Mouse (Mus musculus): ENCODE data around the gene Usp34. TPM values are rescaled to one million over a fixed set of nuclear protein-coding genes. Genes with fewer than 3 reads are reported as not detected.

Gene Usp34
- 7.3 and 7.4 TPM in 2 replicates for polyA plus RNA-seq (2012; rRNA removed)

GRCm38 (mm10) chr11:23306764-23307565 lies at the start of gene Usp34:
Gene Usp34, plus strand, starts transcription at chr11:23306895.

GRCm38 (mm10) chr11:23497718-23498509 lies 191.2 kb downstream of the Usp34 start, which contains the start of gene Ahsa2:
Gene Ahsa2, minus strand, starts transcription at chr11:23498030.

GRCm38 (mm10) chr11:23520473-23521205 lies 213.9 kb downstream of the Usp34 start, which contains the start of gene 1700093K21Rik:
Gene 1700093K21Rik, minus strand, starts transcription at chr11:23521155.

Other genes with a start within 250 kb of the Usp34 start
- gene Xpo1, start 50.9 kb upstream of the Usp34 start, polyA plus RNA-seq (2012; rRNA removed), result 16.0 and 17.2 TPM in 2 replicates
- 18.4 and 20.3 TPM in 2 replicates for gene Ahsa2, start 191.1 kb downstream of the Usp34 start, polyA plus RNA-seq (2012; rRNA removed)
- 0.03 TPM in 1 of 2 replicates, not detected in the other for gene 1700093K21Rik, start 214.3 kb downstream of the Usp34 start, polyA plus RNA-seq (2012; rRNA removed)